Mouse (Mus musculus): ENCODE measurements around the gene Katnb1.

- TF ChIP-seq TAL1 (IDR thresholded peaks at IDR 0.05; ENCODE audit: low read length) (no peak), GATA1 (IDR thresholded peaks at IDR 0.05; ENCODE audit: low read length) (no peak)
These were observed 42.5 kb downstream of the Katnb1 start for GRCm38 (mm10) chr8:95123455-95123854.
